Mouse (Mus musculus) cerebellum, postnatal 4 days (tissue): Measurements from ENCODE around the gene Lyrm1.
A peak's percentile ranks its signal among the peaks of the same experiment; 100 is the strongest.

Source experiments
- DNase-seq, 2 experiments: peaks; one replicate each; pipeline ENCODE4 v3.0.0; 2022; ENCODE audit warnings: low spot score in 2 of 2, mixed read lengths in 1 of 2

Gene Lyrm1

GRCm38 (mm10) chr7:119965205-119965604 is 69.5 kb downstream of the Lyrm1 start:
- DNase-seq = no peak

- DNase-seq = no peak
Measured at GRCm38 (mm10) chr7:119965651-119966395, 70.2 kb downstream of the Lyrm1 start.

GRCm38 (mm10) chr7:119969320-119969719 is 73.7 kb downstream of the Lyrm1 start:
- no peak for DNase-seq

DNA sequence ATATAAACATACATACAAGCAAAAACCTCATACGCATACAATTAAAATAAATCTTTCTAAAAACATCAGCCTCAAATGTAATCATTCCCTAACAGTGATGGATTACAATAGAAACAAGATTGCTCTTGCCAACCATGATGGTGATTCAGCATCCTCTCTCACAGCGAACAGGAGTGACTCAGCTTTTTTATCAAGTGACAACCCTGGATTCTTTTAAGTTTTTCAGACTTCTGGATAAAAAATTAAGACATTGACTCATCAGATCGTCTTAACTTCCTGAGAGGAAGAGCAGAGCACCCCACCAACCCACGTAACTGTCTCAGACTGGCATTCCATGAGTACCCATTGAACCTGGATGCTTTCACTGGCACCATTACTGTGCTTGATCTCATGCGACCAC is 78.6 kb downstream of the Lyrm1 start:
- DNase-seq = no peak

- DNase-seq = peak in 1 of 2 experiments; percentile 29
Measured at GRCm38 (mm10) chr7:119976256-119976655, 80.6 kb downstream of the Lyrm1 start.

DNA sequence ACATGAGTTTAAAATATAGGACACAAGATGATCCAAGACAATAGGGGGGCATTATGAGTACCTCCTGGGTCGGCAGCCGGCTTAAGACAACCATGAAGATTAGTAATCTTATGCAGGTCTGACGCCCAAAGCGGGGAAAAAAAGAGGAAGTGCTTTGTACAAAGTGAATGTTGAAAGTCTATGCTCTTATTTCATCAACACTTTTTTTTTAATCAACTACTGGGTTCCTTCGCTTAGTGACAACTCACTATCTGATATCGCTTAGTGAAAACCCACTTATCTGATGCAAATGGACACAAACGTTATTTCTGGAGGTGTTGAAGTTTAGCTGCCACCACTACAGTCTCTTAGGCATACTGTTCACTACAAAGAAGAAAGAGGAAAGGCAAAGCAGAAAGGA is 81.9 kb downstream of the Lyrm1 start:
- DNase-seq = no peak

DNA sequence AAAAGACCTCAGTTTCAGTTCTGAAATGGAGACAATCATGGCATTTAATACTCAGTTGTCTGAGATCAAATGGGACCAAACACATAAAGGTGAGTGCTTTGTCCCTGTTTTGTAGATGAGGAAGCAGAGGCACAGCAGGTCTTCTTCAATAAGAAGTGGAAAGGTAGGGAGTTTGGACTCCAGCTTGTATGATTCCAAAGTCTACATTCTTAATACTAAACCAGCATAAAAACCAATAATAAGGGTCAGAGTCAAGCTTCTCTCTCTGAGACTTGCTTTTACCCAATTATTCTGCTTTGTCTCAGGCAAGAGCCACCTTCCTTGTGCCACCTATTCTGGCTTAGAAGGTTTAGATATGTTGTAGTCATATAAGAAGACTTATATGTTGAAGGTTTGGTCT is 82.9 kb downstream of the Lyrm1 start:
- DNase-seq = no peak

DNA sequence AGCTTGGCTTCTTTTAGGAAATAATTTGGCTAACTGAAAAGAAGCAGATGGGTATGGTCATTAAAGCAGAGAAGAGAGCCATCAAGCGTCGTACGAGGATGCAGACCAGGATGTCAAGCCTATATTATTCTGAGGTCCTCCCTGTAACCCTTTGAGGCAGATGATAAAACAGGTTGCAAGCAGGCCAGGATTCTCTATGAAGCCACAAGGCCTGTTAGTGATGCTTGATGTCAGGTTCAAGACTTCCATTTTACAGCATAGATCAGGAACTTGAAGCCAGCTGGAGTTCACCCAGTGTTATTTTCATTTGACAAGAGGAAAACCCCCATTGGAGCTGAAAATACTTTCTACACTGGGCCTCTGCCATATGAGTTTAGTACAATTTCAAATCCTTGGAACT is 84.5 kb downstream of the Lyrm1 start:
- no peak for DNase-seq

- DNase-seq = no peak
Measured at GRCm38 (mm10) chr7:119985279-119985912, 89.7 kb downstream of the Lyrm1 start.

DNA sequence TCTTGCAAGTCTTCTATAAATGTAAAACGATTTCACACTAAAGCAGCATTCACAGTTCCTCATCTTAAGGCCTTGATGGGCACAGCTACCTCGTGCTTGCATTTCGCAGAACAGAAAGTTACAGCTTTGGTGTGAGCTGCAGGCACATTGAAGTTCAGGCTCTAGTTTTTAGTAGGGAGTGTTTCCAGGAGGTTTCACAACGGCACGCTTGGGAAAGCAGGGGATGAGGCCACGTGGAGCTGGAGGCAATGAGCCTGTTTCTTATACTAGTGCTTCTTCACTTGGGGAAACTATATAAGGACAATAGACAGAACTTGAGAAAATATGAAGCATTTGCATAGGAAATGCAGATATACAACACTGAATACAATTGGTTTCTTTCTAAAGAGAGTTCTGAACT is 101.4 kb downstream of the Lyrm1 start:
- DNase-seq = no peak
